Mouse (Mus musculus): Measurements from ENCODE around the gene Skiv2l.

The Skiv2l gene

DNA sequence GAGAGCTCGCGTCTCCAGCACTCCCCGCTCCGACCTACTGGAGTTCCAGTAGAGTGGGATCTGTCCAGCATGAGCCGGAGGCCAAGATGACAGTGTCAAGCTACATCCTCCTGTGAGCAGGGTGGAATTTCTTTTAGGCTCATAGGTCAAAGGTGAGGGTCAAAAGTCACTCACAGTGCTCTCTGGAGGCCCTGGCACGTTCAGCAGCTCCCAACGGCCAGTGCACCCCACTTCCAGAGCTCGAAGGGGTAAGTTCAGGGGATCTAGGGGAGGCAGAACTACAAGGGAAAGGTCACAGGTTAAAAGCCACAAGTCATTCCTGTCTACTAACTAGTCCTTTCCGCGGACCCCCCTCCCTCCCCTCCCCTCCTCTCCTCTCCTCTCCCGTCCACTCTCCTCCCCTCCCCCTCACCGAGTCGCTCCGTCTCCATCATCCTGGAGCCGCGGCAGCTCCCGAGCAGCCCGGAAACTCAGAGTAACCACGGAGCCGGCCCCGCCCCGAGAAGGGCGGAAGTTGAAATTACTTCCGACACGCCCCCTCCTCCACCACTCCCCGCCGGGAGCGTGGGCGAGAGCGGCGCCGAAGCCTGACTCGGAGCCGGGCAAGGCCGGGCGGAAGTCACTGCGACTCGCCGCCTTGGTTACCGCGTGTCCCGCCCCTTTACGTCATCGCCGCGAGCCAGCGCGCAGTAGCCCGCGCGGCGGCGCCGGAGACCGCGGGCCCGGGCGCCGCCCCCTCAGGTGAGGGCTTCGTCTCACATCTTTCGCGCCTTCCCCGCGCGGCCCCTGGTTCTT lies at the start of gene Skiv2l, which contains the start of gene Nelfe:
Gene Skiv2l (minus strand): TSS at position 489 of the 795 bp plus-strand sequence.
Gene Nelfe (plus strand): TSS at position 670 of the 795 bp plus-strand sequence.
- peak; percentile 97 for DNase-seq

DNA sequence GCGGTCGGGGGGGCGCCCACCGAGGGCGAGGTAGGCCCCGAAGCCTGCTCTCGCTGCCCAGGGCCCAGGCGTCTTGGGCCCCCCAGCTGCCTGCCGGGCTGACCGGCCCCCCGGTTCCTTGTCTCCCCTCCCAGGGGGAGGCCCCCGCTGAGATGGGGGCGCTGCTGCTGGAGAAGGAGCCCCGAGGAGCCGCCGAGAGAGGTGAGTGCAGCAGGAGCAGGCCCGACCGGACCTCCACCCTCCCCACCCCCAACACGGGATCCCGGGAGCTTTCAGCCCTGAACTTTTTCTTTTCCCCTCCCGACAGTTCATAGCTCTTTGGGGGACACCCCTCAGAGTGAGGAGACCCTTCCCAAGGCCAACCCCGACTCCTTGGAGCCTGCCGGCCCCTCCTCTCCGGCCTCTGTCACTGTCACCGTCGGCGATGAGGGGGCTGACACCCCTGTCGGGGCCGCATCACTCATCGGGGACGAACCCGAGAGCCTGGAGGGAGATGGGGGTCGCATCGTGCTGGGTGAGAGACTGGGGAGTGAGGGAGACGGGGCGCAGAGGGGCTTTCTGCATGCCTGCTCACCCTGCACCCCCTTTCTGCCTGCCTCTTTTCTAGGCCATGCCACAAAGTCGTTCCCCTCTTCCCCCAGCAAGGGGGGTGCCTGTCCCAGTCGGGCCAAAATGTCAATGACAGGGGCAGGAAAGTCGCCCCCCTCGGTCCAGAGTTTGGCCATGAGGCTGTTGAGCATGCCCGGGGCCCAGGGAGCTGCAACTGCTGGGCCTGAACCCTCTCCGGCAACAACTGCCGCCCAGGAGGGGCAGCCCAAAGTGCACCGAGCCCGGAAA lies 49.3 kb upstream of the Skiv2l start:
- DNase-seq: peak; percentile 56

DNA sequence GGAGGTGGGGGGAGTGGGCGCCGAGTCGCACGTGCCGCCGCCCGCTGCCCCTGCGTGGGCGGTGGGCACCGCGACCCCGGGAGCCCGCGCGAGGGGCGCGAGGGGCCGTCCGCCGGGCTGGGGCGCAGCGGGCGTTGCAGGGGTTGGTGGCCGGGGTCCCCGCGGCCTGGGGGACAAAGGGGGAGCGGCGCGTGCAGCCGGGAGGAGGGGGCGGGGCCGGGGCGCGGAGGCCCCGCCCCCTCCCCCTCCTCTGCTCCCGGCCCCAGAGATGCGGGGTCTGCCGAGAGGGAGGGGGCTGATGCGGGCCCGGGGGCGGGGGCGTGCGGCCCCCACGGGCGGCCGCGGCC lies 48.7 kb upstream of the Skiv2l start:
- no peak for DNase-seq

DNA sequence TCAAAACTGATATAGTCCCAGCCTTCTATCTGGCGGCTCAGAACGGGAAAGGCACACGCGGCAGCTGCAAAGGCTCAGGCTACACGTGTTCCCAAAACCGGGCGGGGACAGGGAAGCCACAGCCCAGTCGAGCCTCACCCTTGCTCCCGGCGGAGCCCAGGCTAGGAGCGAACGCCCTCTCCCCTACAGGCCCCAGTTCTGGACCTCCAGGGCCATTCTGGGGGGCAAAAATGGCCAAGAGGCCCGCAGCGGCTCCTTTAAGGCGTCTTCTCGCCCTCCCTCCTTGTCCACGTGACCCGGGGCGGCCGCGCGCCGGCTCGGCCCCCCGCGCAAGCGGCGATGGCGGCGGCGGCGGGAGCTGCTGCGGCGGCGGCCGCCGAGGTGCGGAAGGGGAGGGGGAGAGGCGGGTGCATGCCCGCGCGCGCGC lies 48.2 kb upstream of the Skiv2l start, which contains the start of the genes C2 and Ehmt2:
Gene C2 (minus strand): TSS at position 106 of the 427 bp plus-strand sequence.
Gene Ehmt2 (plus strand): TSS at position 310 of the 427 bp plus-strand sequence.
- peak; percentile 63 to 68 for DNase-seq

DNA sequence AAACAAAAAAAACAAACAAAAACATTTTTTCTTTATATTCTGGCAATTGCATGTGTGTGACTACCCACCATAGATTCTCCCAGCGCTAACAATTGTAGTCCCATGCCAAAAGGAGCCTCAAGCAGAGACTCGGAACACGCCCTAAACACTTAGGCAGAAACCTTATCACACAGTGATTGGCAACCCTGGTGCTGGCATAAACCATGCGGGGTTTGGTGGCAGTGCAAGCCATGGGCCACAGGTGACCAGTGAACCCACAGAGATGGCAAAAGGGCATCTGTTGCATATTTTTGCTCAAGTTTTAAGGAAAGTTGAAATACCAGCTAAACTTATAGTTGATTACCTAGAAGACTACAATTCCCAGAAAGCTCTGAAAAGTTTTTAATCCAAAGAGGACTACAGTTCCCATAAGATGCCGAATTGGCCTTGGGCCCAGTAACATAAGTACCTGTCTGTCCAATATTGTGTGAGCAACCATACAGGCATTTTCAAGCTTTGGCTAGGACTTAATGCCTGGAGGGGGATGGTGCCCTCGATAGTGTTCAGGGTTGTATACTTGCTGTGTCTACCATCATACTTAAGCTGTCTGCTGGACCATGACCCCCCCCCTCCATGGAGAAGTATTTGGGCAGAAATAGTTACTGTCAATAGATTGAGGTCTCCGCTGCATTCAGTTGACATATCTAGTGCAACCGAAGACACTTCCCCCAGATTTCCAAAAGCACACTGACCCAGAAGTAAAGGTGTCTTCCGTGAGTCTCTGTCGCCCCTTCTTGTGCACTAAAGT lies 47.6 kb upstream of the Skiv2l start:
- DNase-seq: no peak

DNA sequence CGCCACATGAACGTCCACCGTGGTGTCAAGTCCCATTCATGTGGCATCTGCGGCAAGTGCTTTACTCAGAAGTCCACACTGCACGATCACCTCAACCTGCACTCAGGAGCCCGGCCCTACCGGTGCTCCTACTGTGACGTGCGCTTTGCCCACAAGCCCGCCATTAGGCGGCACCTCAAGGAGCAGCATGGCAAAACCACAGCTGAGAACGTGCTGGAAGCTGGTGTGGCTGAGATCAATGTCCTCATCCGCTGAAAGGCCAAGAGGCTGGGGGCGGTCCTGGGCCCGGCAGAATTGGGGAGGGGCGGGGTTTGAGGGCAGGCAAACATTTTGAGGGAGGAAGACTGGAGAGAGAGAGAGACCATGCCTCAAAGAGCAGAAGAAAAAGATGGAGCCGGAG lies 46.4 kb upstream of the Skiv2l start:
- no peak for DNase-seq

DNA sequence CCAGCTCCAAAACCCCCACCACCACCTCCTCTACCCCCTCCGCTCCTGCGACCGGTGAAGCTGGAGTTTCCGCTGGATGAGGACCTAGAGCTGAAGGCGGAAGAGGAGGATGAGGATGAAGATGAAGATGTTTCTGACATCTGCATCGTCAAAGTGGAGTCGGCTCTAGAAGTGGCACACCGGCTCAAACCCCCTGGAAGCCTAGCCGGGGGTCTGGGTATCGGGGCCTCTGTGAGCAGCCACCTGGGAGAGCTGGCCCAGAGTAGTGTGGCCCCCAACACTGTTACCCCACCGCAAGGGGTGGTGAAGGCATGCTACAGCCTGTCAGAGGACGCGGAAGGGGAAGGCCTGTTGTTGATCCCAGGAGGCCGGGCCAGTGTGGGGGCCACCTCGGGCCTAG lies 45.7 kb upstream of the Skiv2l start:
- DNase-seq: no peak

DNA sequence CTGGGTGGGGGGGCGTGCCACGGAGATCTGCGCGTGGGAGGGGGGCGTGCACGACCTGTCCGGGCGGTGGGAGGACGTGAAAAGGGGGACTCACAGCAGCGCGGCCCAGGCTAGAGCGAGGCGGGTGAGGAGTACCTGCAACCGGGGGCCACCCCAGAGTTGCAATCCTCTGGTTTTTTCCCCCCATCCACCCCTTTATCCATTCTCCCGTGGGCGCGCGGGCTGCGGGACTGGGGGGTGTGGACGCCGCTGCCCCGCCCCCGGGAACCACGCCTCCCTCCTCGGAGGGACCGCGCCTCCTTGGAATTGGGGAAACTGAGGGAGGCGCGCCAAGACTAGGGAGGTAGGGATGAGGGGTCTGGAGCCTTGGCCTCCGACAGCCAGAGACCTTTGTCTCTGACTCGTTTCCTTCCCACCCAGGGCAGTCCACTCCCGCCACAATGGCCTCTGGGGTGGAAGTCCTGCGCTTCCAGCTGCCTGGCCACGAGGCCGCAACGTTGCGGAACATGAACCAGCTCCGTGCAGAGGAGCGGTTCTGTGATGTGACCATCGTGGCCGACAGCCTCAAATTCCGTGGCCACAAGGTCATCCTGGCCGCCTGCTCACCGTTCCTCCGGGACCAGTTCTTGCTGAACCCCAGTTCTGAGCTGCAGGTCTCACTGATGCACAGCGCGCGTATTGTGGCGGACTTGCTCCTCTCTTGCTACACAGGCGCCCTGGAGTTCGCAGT lies 45.0 kb upstream of the Skiv2l start:
- peak; percentile 38 to 56 for DNase-seq

DNA sequence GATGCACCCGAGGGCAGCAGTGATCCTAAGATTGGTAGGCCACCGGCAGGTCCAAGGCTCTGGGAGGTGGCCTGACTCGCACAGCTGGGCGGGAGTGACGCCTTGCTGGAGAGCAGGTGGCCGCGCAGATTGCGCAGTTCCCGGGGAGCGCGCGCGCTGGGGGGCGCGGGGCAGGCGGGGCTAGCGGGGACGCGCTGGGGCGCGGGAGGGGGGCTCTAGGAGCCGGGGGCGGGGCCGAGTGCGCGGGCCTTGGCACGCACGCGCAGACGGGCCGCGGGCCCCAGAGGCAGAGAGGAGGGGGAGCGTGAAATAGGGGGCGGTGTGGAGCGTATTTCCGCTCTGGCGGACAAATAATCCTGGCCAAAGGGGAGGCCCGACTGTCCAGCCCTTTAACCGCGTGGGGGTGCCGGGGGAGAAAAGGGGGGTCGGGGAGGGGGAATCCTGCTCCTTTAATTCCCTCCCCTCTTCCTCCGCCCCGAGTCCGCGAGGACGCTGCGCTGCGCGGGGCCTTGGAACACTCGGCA lies 44.1 kb upstream of the Skiv2l start:
- peak; percentile 82 to 84 for DNase-seq

DNA sequence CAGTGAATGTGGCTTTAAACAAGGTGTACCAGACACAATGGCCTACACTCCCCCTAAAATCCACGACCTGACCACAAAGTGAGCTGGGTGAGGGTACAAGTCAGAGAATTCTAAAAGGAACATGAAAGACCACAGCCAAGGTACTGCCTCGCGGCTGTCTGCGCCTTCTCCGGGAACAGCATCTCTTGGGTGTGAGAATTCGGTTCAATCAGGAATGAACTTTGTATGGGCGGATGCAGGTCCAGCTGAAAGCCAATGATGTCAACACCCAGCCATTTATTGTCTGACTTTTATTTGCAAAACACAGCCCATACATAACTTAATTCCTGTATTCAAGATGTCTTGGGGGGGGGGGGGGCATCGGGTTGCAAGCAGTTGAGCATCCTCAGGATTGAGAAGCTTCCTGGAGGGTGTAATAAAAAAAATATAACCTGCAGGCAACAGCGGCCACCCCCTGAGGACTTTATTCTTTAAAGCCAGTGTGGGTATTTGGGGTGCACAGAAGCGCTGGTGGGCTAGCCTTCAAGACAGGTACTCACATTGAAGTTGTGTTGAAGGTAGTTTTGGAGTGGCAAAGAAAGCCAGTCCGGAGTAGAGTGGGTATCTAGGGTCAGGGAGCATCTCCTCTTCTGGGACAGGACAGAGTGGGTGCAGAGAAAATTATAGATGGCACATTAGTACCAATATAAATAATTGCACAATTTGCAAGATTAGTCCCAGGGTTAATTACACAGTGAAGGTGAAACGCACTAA lies 43.2 kb upstream of the Skiv2l start:
- DNase-seq: no peak

DNA sequence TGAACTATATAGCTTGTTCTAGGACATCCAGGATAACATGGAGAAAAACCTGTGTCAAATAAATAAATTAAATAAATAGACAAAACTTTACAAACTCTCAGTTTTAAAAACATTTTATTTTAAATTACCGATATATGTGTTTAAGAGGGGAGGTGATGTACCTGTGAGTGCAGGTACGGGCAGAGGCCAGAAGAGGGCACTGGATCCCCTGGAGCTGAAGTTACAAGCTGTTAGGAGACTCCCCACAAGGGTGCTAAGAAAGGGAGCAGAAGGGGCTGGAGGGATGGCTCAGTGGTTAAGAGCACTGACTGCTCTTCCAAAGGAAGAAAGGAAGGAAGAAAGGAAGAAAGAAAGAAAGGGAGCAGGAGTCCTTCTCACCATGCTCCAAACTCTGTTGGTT lies 41.4 kb upstream of the Skiv2l start:
- DNase-seq: no peak

DNA sequence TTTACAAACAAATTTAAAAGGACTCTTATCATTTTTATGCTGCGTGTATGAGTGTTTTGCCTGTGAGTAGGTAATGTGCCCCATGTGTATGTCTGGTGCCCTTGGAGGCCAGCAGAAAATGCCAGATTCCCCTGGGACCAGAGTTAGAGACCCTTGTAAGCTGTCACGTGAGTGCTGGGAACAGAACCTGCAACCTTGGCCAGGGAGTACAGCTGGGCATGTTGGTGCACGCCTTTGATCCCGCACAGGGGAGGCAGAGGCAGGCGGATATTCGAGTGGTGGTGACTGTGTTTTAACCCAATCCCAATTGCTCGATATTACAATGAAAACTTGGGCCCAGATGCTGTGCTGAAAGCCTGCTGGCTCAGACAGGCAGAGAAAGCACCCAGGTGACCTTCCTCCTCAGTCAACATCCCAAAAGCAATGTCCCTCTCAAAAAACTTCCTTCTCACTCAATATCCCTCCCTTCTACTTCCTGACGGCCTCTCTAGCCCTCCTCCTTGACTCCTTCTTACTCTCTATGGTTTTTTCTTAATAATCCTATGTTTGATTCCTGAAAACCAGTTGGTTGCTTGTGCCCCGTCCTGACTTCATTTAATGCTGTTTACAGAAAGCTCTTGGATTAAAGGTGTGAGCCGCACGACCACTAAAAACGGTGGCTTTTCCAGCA lies 40.2 kb upstream of the Skiv2l start:
- DNase-seq: no peak

DNA sequence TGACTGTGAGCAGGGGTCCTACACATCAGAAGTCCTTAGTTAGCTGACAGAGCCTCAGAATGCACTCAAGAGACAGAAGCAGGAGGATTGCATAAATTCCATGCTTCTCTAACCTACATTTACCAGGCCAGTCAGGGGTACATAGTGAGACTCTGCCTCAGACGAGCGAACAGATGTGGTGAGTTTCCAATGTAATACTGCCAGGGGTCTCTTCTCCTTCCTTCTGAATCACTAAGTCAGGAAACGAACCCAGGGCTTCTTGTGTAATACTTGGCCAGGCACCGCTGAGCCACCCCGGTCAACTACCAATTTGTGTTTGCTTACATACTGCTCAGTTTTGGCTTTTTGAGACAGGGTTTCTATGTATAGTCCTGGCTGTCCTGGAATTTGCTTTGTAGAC lies 37.9 kb upstream of the Skiv2l start:
- DNase-seq: no peak

DNA sequence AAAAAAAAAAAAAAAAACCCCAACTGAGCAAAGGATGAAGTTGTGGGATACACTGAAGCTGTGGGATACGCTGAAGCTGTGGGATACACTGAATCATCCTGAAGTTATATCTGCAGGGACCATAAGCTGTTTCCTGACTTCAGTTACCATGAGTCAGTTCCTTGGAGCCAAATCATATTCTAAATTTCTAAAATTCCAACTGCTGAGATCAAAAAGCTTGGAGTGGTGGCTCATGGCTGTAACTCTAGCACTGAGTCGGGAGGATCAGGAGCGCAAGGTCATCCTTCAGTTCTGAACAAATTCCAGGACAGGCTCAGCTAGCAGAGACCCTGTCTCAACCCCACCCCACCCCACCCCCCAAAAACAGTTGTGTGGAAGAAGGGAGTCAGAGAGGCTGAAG lies 35.6 kb upstream of the Skiv2l start:
- no peak for DNase-seq

DNA sequence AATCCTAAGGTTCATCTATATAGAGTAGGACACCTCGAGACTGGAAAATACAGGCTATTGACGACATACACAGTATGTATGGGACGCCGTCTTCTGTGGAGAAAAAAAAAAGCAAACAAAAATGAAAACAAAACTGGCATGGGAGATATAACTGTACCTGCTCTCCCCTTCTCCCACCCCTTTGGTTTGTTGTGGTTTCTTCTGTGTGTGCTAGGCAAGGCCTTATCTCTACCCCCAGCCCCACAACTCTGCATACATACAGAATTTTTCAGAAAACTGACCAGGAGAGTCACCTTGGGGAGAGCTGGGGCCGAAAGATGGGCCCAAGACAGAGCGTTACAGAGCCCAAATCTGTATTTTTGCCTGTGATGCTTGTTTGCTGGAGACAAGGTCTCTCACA lies 34.7 kb upstream of the Skiv2l start:
- no peak for DNase-seq

DNA sequence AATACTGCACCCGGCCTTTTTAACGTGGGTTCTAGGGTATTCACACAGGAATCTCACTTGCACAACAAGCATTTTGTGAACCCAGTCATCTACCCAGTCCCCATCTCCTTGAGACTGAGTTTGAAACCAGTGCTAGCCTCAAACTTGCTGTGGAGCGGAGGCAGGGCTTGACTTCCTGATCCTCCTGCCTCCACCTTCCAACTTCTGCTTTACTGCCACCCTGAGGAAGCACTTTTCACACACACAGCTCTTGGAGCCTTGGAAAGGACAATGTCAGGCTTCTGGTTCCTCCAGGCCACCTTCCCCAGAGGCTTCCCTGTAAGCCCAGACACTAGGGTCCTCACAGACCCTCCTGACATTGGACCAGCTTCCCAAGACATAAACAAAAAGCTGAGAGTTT lies 33.3 kb upstream of the Skiv2l start:
- no peak for DNase-seq

DNA sequence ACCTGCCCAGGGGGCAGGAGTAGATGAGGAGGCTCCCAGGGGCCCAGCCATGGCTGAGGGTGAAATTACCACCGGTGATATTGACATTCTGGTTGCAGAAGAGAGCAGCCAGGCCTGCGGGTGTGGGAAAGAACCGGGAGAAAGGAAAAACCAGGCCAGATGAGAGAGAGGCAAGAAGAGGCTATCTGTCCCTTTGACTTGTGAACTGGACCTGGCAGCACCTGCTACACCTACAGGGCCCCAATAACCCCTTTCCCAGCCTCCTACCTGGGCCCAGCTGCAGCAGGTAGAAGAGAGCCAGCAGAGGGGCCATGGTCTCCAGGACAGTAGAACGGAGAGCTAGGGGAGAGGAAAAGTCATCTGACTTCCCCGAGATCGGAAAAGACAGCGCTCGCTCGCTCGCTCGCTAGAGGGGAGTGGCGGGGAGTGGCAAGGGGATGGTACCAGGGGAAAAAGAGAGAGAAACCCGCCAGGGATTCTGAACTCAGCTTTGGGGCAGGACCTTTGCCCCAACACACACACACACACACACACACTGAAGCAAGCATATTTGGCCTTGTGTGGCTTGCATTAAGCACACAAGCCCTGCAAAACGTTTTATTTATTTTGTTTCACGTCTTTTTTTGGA lies 31.8 kb upstream of the Skiv2l start, which contains the start of gene Gm20547:
Gene Gm20547 (minus strand): TSS at position 360 of the 628 bp plus-strand sequence.
- DNase-seq: no peak

DNA sequence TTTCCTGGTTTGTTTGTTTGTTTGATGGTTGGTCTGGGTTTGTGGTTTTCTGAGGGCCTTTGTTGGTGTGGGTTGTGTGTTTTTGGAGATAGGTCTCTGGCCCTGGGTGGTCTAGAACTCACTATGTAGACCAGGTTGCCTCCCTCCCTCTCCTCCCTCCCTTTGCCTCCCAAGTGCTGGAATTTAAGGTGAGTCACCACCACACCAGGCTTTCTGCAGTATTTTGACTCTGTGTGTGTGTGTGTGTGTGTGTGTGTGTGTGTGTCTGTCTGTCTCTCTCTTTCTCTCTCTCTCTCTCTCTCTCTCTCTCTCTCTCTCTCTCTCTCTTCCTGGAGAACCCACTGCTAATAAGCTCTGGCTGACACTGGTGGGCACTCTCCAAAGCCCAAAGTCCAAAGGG lies 31.2 kb upstream of the Skiv2l start:
- DNase-seq: no peak

DNA sequence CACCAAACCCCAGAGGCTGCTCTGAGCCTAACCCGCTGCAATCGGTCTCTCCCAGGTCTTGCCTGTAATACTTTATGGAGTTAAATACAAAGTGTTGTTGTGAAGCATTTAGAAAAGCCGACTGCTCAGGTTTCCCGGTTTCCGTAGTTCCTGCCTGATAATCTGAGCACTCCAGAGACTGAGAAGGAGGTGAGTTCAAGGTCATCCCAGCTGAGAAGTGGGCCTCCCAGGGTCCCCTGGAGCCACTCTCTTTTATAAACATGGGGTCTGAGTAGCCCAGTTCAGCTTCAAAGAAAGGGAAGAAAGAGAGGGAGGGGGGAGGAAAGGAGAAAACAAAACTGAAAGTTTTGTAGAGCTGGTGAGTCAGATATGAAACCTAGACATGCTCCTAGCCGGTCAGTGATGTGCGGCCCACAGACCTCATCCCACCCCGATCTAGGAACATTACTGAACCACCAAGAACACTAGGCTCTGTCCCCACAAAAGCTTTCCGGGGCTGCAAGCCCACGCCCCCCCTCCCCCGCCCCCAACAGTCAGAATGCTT lies 29.4 kb upstream of the Skiv2l start, which contains the start of gene Zbtb12:
Gene Zbtb12 (plus strand): TSS at position 148 of the 544 bp plus-strand sequence.
- DNase-seq: no peak

DNA sequence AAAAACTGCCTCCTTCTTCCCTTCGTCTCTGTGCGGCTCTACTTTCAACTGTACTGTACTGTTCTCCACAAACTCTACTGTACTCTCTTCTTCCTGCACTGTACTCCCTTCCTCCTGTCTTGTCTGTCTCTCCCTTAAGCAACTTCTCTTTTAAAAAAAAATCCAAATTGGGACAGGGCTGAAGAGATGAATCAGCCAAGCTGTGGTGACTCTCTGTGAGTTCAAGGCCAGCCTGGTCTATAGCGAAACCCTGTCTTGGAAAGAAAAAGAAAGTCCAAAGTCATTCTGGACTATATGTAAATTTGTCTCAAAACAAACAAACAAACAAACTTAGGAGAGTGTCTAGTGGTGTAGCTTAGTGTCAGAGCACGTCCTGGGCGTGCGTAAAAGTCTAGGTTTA lies 24.3 kb upstream of the Skiv2l start:
- no peak for DNase-seq
